Mouse (Mus musculus) heart, postnatal 0 days (tissue): Measurements from ENCODE around the gene Acot7.

Experiments
- CTCF ChIP-seq: IDR thresholded peaks from 2 replicates; pipeline ENCODE4 v1.5.1; 2016; ENCODE audit warnings: antibody characterized with exemption, control low read depth, low read depth
- EP300 ChIP-seq: IDR thresholded peaks from 2 replicates; pipeline ENCODE4 v1.6.1; 2016; ENCODE audit warnings: antibody characterized with exemption, low read depth

GRCm38 (mm10) chr4:152141521-152142135, 36.3 kb upstream of the Acot7 start:
- TF ChIP-seq CTCF: no peak
- no peak for TF ChIP-seq EP300
